4 mouse cellular contexts compared by ENCODE assay signal in the genomic region with DNA sequence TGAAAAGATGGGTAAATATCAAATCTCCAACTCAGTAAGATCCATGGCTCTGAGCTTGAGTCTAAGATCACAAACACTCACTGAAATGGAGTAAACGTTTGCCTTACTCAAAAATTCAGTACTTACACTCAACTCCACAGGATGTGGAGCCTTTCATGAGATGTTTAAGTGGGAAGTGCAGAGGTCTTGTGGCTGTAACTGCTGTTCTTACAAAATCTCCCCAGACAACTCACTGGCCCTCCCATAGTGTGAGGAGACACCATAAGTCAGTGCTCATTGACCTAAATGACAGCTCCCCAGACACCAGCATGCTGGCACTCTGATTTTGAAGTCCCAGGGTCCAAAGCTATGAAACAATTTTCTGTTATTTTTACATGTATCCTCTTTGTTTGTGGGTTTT. TPM values are rescaled to one million over a fixed set of nuclear protein-coding genes. Genes with fewer than 3 reads are reported as not detected.
"Had no signal": no experiment of that assay in that cellular context is flagged by ENCODE, and none has a peak within 500 bp of the region (broad histone marks: within the 10 kb centered on the region; RNA-seq: fewer than 3 reads in every experiment).

No protein-coding gene starts in this region.

RNA-seq across cellular contexts. Expression of a gene that starts 15.7 kb away (rescaled TPM):
- total RNA-seq: forebrain, postnatal 0 days; gastrocnemius, postnatal 14 days; gastrocnemius, postnatal 4 days; heart, adult 18-20 months had no signal
